Mouse (Mus musculus): Measurements from ENCODE around the gene Fam155a. TPM values are rescaled to one million over a fixed set of nuclear protein-coding genes. Genes with fewer than 3 reads are reported as not detected.

Gene Fam155a
- polyA plus RNA-seq, 1 experiment from 2014 or later = 7.1 TPM

- ATAC-seq (ENCODE audit: low FRiP score) (no peak), DNase-seq (ENCODE audit: low spot score) (no peak)
- Histone ChIP-seq H3K27ac (ENCODE audit: low read depth, low read length) (no peak overlapping the region), H3K9ac (ENCODE audit: low read depth, low read length) (no peak overlapping the region), H3K4me1 (replicated peaks; ENCODE audit: control insufficient read depth, insufficient read depth, low read length) (no peaks in the 10 kb centered on the region), H3K9me3 (ENCODE audit: control insufficient read depth, low read length) (no peaks in the 10 kb centered on the region), H3K4me2 (replicated peaks; ENCODE audit: low read depth, low read length) (no peak overlapping the region), H3K36me3 (ENCODE audit: control insufficient read depth, insufficient read depth, low read length) (no peaks in the 10 kb centered on the region), H3K27me3 (ENCODE audit: control insufficient read depth, insufficient read depth, low read length) (0 out of 2 replicates have a peak, but pooled peaks cover 2% of the 10 kb centered on the region), H3K4me3 (ENCODE audit: low read depth, low read length) (no peak overlapping the region)
- 74% methylated on average over 11 of the region's 11 CpGs for WGBS
These were observed 531.2 kb downstream of the Fam155a start for GRCm38 (mm10) chr8:9239741-9240140.

- Histone ChIP-seq H3K4me3 (ENCODE audit: low read depth, low read length) (no peak overlapping the region), H3K9ac (ENCODE audit: low read depth, low read length) (no peak overlapping the region), H3K4me2 (replicated peaks; ENCODE audit: low read depth, low read length) (no peak overlapping the region), H3K9me3 (ENCODE audit: control insufficient read depth, low read length) (no peaks in the 10 kb centered on the region), H3K27ac (ENCODE audit: low read depth, low read length) (no peak overlapping the region), H3K27me3 (ENCODE audit: control insufficient read depth, insufficient read depth, low read length) (0 out of 2 replicates have a peak, but pooled peaks cover 2% of the 10 kb centered on the region), H3K36me3 (ENCODE audit: control insufficient read depth, insufficient read depth, low read length) (no peaks in the 10 kb centered on the region), H3K4me1 (replicated peaks; ENCODE audit: control insufficient read depth, insufficient read depth, low read length) (no peaks in the 10 kb centered on the region)
- 85% methylated on average over 9 of the region's 9 CpGs for WGBS
- DNase-seq (ENCODE audit: low spot score) (no peak), ATAC-seq (ENCODE audit: low FRiP score) (no peak)
These were observed 532.0 kb downstream of the Fam155a start for GRCm38 (mm10) chr8:9238974-9239373.

- H3K4me2 ChIP-seq (replicated peaks; ENCODE audit: low read depth, low read length) = no peak overlapping the region
- H3K9ac ChIP-seq (ENCODE audit: low read depth, low read length) = no peak overlapping the region
- H3K4me1 ChIP-seq (replicated peaks; ENCODE audit: control insufficient read depth, insufficient read depth, low read length) = no peaks in the 10 kb centered on the region
- DNase-seq (ENCODE audit: low spot score) (peak; percentile 94), ATAC-seq (ENCODE audit: low FRiP score) (peak; percentile 92)
- no peak overlapping the region for H3K4me3 ChIP-seq (ENCODE audit: low read depth, low read length)
- 6% methylated on average over 12 of the region's 12 CpGs for WGBS
- 0 out of 2 replicates have a peak, but pooled peaks cover 2% of the 10 kb centered on the region for H3K27me3 ChIP-seq (ENCODE audit: control insufficient read depth, insufficient read depth, low read length)
- no peak overlapping the region for H3K27ac ChIP-seq (ENCODE audit: low read depth, low read length)
- no peaks in the 10 kb centered on the region for H3K9me3 ChIP-seq (ENCODE audit: control insufficient read depth, low read length)
- H3K36me3 ChIP-seq (ENCODE audit: control insufficient read depth, insufficient read depth, low read length) = no peaks in the 10 kb centered on the region
These were observed 537.5 kb downstream of the Fam155a start for GRCm38 (mm10) chr8:9233326-9233919.

- DNase-seq (ENCODE audit: low spot score) (peak; percentile 80), ATAC-seq (ENCODE audit: low FRiP score) (peak; percentile 85)
- H3K4me3 ChIP-seq (ENCODE audit: low read depth, low read length) = no peak overlapping the region
- no peaks in the 10 kb centered on the region for H3K36me3 ChIP-seq (ENCODE audit: control insufficient read depth, insufficient read depth, low read length)
- 39% methylated on average over 19 of the region's 19 CpGs for WGBS
- H3K27me3 ChIP-seq (ENCODE audit: control insufficient read depth, insufficient read depth, low read length) = no peaks in the 10 kb centered on the region
- H3K27ac ChIP-seq (ENCODE audit: low read depth, low read length) = peak overlapping the region; percentile 58; the same call in 1 of the 2 replicates
- no peak overlapping the region for H3K4me2 ChIP-seq (replicated peaks; ENCODE audit: low read depth, low read length)
- H3K9me3 ChIP-seq (ENCODE audit: control insufficient read depth, low read length) = no peaks in the 10 kb centered on the region
- no peak overlapping the region for H3K9ac ChIP-seq (ENCODE audit: low read depth, low read length)
- no peaks in the 10 kb centered on the region for H3K4me1 ChIP-seq (replicated peaks; ENCODE audit: control insufficient read depth, insufficient read depth, low read length)
These were observed 543.0 kb downstream of the Fam155a start for GRCm38 (mm10) chr8:9227779-9228464.

GRCm38 (mm10) chr8:9226767-9227166 lies 544.2 kb downstream of the Fam155a start:
- H3K4me2 ChIP-seq (replicated peaks; ENCODE audit: low read depth, low read length) = no peak overlapping the region
- no peak for ATAC-seq (ENCODE audit: low FRiP score)
- no peaks in the 10 kb centered on the region for H3K9me3 ChIP-seq (ENCODE audit: control insufficient read depth, low read length)
- no peak overlapping the region for H3K27ac ChIP-seq (ENCODE audit: low read depth, low read length)
- DNase-seq (ENCODE audit: low spot score) = no peak
- H3K9ac ChIP-seq (ENCODE audit: low read depth, low read length) = no peak overlapping the region
- no peak overlapping the region for H3K4me3 ChIP-seq (ENCODE audit: low read depth, low read length)
- H3K4me1 ChIP-seq (replicated peaks; ENCODE audit: control insufficient read depth, insufficient read depth, low read length) = no peaks in the 10 kb centered on the region
- WGBS = 88% methylated on average over 7 of the region's 7 CpGs
- H3K36me3 ChIP-seq (ENCODE audit: control insufficient read depth, insufficient read depth, low read length) = no peaks in the 10 kb centered on the region
- H3K27me3 ChIP-seq (ENCODE audit: control insufficient read depth, insufficient read depth, low read length) = no peaks in the 10 kb centered on the region

- Histone ChIP-seq H3K4me1 (replicated peaks; ENCODE audit: control insufficient read depth, insufficient read depth, low read length) (no peaks in the 10 kb centered on the region), H3K36me3 (ENCODE audit: control insufficient read depth, insufficient read depth, low read length) (no peaks in the 10 kb centered on the region), H3K4me2 (replicated peaks; ENCODE audit: low read depth, low read length) (no peak overlapping the region), H3K9ac (ENCODE audit: low read depth, low read length) (no peak overlapping the region), H3K4me3 (ENCODE audit: low read depth, low read length) (no peak overlapping the region), H3K27me3 (ENCODE audit: control insufficient read depth, insufficient read depth, low read length) (no peaks in the 10 kb centered on the region), H3K27ac (ENCODE audit: low read depth, low read length) (no peak overlapping the region), H3K9me3 (ENCODE audit: control insufficient read depth, low read length) (no peaks in the 10 kb centered on the region)
- no peak for DNase-seq (ENCODE audit: low spot score)
- WGBS = 71% methylated on average over 4 of the region's 4 CpGs
- ATAC-seq (ENCODE audit: low FRiP score) = no peak
These were observed 559.2 kb downstream of the Fam155a start for GRCm38 (mm10) chr8:9211751-9212150.

GRCm38 (mm10) chr8:9207505-9208051 lies 563.4 kb downstream of the Fam155a start:
- no peak for ATAC-seq (ENCODE audit: low FRiP score)
- WGBS = 94% methylated on average over 31 of the region's 31 CpGs
- no peaks in the 10 kb centered on the region for H3K4me1 ChIP-seq (replicated peaks; ENCODE audit: control insufficient read depth, insufficient read depth, low read length)
- H3K9ac ChIP-seq (ENCODE audit: low read depth, low read length) = no peak overlapping the region
- H3K4me3 ChIP-seq (ENCODE audit: low read depth, low read length) = no peak overlapping the region
- H3K4me2 ChIP-seq (replicated peaks; ENCODE audit: low read depth, low read length) = no peak overlapping the region
- H3K27ac ChIP-seq (ENCODE audit: low read depth, low read length) = no peak overlapping the region
- no peaks in the 10 kb centered on the region for H3K36me3 ChIP-seq (ENCODE audit: control insufficient read depth, insufficient read depth, low read length)
- H3K27me3 ChIP-seq (ENCODE audit: control insufficient read depth, insufficient read depth, low read length) = no peaks in the 10 kb centered on the region
- DNase-seq (ENCODE audit: low spot score) = no peak
- no peaks in the 10 kb centered on the region for H3K9me3 ChIP-seq (ENCODE audit: control insufficient read depth, low read length)

- H3K27me3 ChIP-seq (ENCODE audit: control insufficient read depth, insufficient read depth, low read length) = no peaks in the 10 kb centered on the region
- WGBS = 67% methylated on average over 10 of the region's 10 CpGs
- ATAC-seq (ENCODE audit: low FRiP score) (no peak), DNase-seq (ENCODE audit: low spot score) (no peak)
- no peaks in the 10 kb centered on the region for H3K9me3 ChIP-seq (ENCODE audit: control insufficient read depth, low read length)
- no peak overlapping the region for H3K9ac ChIP-seq (ENCODE audit: low read depth, low read length)
- H3K4me2 ChIP-seq (replicated peaks; ENCODE audit: low read depth, low read length) = no peak overlapping the region
- H3K4me1 ChIP-seq (replicated peaks; ENCODE audit: control insufficient read depth, insufficient read depth, low read length) = no peaks in the 10 kb centered on the region
- no peaks in the 10 kb centered on the region for H3K36me3 ChIP-seq (ENCODE audit: control insufficient read depth, insufficient read depth, low read length)
- H3K4me3 ChIP-seq (ENCODE audit: low read depth, low read length) = no peak overlapping the region
- no peak overlapping the region for H3K27ac ChIP-seq (ENCODE audit: low read depth, low read length)
These were observed 566.5 kb downstream of the Fam155a start for GRCm38 (mm10) chr8:9204345-9205067.
